Mouse (Mus musculus) neural tube, embryonic 11.5 days (tissue): Measurements from ENCODE around the gene Copa. TPM values are rescaled to one million over a fixed set of nuclear protein-coding genes. Genes with fewer than 3 reads are reported as not detected.

Experiments used
- ATAC-seq: fragments of 200-750 bp; cut with Nextera tagmentation; 2 replicates; pipeline ENCODE4 v1.8.0; 2017; ENCODE audit warnings: moderate number of reproducible peaks, mild to moderate bottlenecking, moderate TSS enrichment, moderate library complexity; ENCODE audit not compliant: insufficient read depth, low FRiP score, low TSS enrichment
- DNase-seq: peaks from one replicate; pipeline ENCODE4 v3.0.0-alpha.2; 2015; ENCODE audit warnings: low spot score
- H3K27ac ChIP-seq: fragments of 300-500 bp; sonication (generic); 2 replicates; pipeline ENCODE4 v1.5.1; 2014; ENCODE audit warnings: low read depth, mild to moderate bottlenecking, low read length
- H3K27me3 ChIP-seq: fragments of 300-500 bp; sonication (generic); 2 replicates; pipeline ENCODE4 v1.6.1; 2014; ENCODE audit warnings: mild to moderate bottlenecking, low read length, mixed read lengths; ENCODE audit not compliant: control insufficient read depth, insufficient read depth
- H3K36me3 ChIP-seq: fragments of 300-500 bp; sonication (generic); 2 replicates; pipeline ENCODE4 v1.6.1; 2014; ENCODE audit warnings: mild to moderate bottlenecking, low read length, moderate library complexity, mixed read lengths; ENCODE audit not compliant: control insufficient read depth, insufficient read depth
- H3K4me1 ChIP-seq: fragments of 300-500 bp; sonication (generic); 2 replicates; pipeline ENCODE4 v1.6.1; 2014; ENCODE audit warnings: low read length, mixed read lengths; ENCODE audit not compliant: control insufficient read depth, insufficient read depth
- H3K4me2 ChIP-seq: fragments of 300-500 bp; sonication (generic); 2 replicates; pipeline ENCODE4 v1.6.1; 2014; ENCODE audit warnings: low read depth, mild to moderate bottlenecking, moderate library complexity
- H3K4me3 ChIP-seq: fragments of 300-500 bp; sonication (generic); 2 replicates; pipeline ENCODE4 v1.5.1; 2014; ENCODE audit warnings: low read depth, low read length
- H3K9ac ChIP-seq: fragments of 300-500 bp; sonication (generic); 2 replicates; pipeline ENCODE4 v1.6.1; 2014; ENCODE audit warnings: mild to moderate bottlenecking, low read length
- H3K9me3 ChIP-seq: fragments of 300-500 bp; sonication (generic); 2 replicates; pipeline ENCODE4 v1.6.1; 2016; ENCODE audit warnings: low read length; ENCODE audit not compliant: control insufficient read depth
- WGBS: fragments of 180-500 bp; shearing (Covaris S2); extraction: QIAGEN DNeasy Blood & Tissue Kit; methylation state at CpG from one replicate; pipeline ENCODE4 v1.1.7; 2014; 5-methylcytosine and 5-hydroxymethylcytosine counted together
- polyA plus RNA-seq: library from polyadenylated mRNA; unstranded; fragments of >200 nt; fragmentation: Nextera tagmentation; extraction: Ambion mirVana; gene quantifications from 2 replicates; pipeline ENCODE4 v1.2.1, GENCODE M21; 2014

The Copa gene
- polyA plus RNA-seq, 1 experiment from 2014 or later = 225 TPM

- ATAC-seq (no peak), DNase-seq (no peak)
- H3K27ac ChIP-seq = no peak overlapping the region
- no peak overlapping the region for H3K4me2 ChIP-seq
- H3K9me3 ChIP-seq = no peaks in the 10 kb centered on the region
- no peak overlapping the region for H3K9ac ChIP-seq
- 90% methylated on average over 3 of the region's 3 CpGs for WGBS
- H3K36me3 ChIP-seq = peaks cover 9% of the 10 kb centered on the region; the same call in 1 of the 2 replicates
- no peaks in the 10 kb centered on the region for H3K27me3 ChIP-seq
- no peak overlapping the region for H3K4me3 ChIP-seq
- no peaks in the 10 kb centered on the region for H3K4me1 ChIP-seq
Measured at GRCm38 (mm10) chr1:172155518-172155917, 73.2 kb downstream of the Copa start.

DNA sequence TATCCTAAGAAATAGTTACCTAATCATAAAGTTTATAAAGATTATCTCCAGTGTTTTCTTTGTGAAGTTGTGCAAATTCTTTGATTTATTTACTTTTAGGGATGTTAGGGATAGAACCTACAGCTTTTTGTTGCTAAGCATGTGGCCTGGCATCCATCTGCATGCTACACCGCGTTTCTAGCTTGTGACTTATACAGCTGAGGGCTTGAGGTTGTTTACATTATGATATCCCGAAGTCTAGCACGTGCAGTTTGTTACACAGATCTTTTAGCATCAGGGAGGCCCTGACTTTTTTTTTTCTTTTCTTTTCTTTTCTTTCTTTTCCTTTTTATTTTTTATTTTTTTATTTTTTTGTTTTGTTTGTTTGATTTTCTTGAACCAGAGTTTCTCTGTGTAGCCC is 77.6 kb downstream of the Copa start:
- no peak for ATAC-seq

GRCm38 (mm10) chr1:172160508-172160907 is 78.2 kb downstream of the Copa start:
- H3K4me1 ChIP-seq = 0 out of 2 replicates have a peak, but pooled peaks cover 2% of the 10 kb centered on the region
- ATAC-seq (no peak), DNase-seq (no peak)
- no peak overlapping the region for H3K4me2 ChIP-seq
- no peak overlapping the region for H3K27ac ChIP-seq
- no peak overlapping the region for H3K9ac ChIP-seq
- H3K4me3 ChIP-seq = no peak overlapping the region
- H3K9me3 ChIP-seq = no peaks in the 10 kb centered on the region
- no peaks in the 10 kb centered on the region for H3K36me3 ChIP-seq
- H3K27me3 ChIP-seq = no peaks in the 10 kb centered on the region

More for the DNA sequence above, 77.6 kb downstream of the Copa start:
- H3K9me3 ChIP-seq = no peaks in the 10 kb centered on the region
- DNase-seq = no peak
- H3K4me2 ChIP-seq = no peak overlapping the region
- no peak overlapping the region for H3K27ac ChIP-seq
- WGBS = 87% methylated on average over 4 of the region's 4 CpGs
- H3K36me3 ChIP-seq = no peaks in the 10 kb centered on the region
- H3K27me3 ChIP-seq = no peaks in the 10 kb centered on the region
- no peak overlapping the region for H3K9ac ChIP-seq
- H3K4me1 ChIP-seq = 0 out of 2 replicates have a peak, but pooled peaks cover 2% of the 10 kb centered on the region
- no peak overlapping the region for H3K4me3 ChIP-seq

GRCm38 (mm10) chr1:172162009-172162408 is 79.7 kb downstream of the Copa start:
- no peak overlapping the region for H3K9ac ChIP-seq
- 0 out of 2 replicates have a peak, but pooled peaks cover 2% of the 10 kb centered on the region for H3K36me3 ChIP-seq
- H3K27ac ChIP-seq = no peak overlapping the region
- H3K4me3 ChIP-seq = no peak overlapping the region
- 0 out of 2 replicates have a peak, but pooled peaks cover 2% of the 10 kb centered on the region for H3K4me1 ChIP-seq
- no peak for DNase-seq
- H3K27me3 ChIP-seq = no peaks in the 10 kb centered on the region
- 95% methylated on average over 1 of the region's 1 CpGs for WGBS
- no peaks in the 10 kb centered on the region for H3K9me3 ChIP-seq
- ATAC-seq = no peak
- H3K4me2 ChIP-seq = no peak overlapping the region

- Histone ChIP-seq H3K4me3 (no peak overlapping the region), H3K4me2 (no peak overlapping the region), H3K27ac (no peak overlapping the region), H3K36me3 (0 out of 2 replicates have a peak, but pooled peaks cover 2% of the 10 kb centered on the region), H3K27me3 (no peaks in the 10 kb centered on the region), H3K9me3 (no peaks in the 10 kb centered on the region), H3K4me1 (0 out of 2 replicates have a peak, but pooled peaks cover 2% of the 10 kb centered on the region), H3K9ac (no peak overlapping the region)
- no peak for ATAC-seq
- no peak for DNase-seq
- WGBS = 86% methylated on average over 6 of the region's 6 CpGs
Measured at GRCm38 (mm10) chr1:172162959-172163358, 80.6 kb downstream of the Copa start.

DNA sequence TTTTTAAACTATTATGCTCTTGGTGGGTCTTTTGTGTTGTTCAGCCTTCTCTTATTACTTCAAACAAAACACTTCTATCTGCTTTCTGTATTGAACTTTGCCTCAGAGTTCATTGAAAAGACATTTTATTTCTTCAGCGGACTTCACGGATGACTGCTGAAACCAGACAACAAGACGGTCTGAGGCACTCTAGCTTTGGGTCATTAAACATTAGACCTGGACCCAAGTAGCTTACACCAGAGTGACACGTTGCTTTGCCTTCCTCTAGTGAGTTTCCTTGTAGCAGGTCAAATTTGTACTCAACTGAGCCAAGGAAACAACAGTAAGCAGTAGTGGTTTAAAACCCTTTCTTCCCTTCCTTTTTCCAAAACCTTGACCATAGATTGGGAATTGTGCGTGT is 85.6 kb downstream of the Copa start:
- Histone ChIP-seq H3K4me1 (0 out of 2 replicates have a peak, but pooled peaks cover 2% of the 10 kb centered on the region), H3K4me3 (no peak overlapping the region), H3K27ac (no peak overlapping the region), H3K9ac (no peak overlapping the region), H3K4me2 (no peak overlapping the region), H3K36me3 (peaks cover 21% of the 10 kb centered on the region), H3K9me3 (no peaks in the 10 kb centered on the region), H3K27me3 (no peaks in the 10 kb centered on the region)
- no peak for ATAC-seq
- no peak for DNase-seq
- WGBS = 75% methylated on average over 5 of the region's 5 CpGs

- no peaks in the 10 kb centered on the region for H3K4me1 ChIP-seq
- no peaks in the 10 kb centered on the region for H3K9me3 ChIP-seq
- H3K36me3 ChIP-seq = peaks cover 31% of the 10 kb centered on the region
- no peak for DNase-seq
- no peak for ATAC-seq
- H3K4me2 ChIP-seq = no peak overlapping the region
- 96% methylated on average over 5 of the region's 5 CpGs for WGBS
- no peak overlapping the region for H3K27ac ChIP-seq
- no peak overlapping the region for H3K9ac ChIP-seq
- H3K27me3 ChIP-seq = no peaks in the 10 kb centered on the region
- no peak overlapping the region for H3K4me3 ChIP-seq
Measured at GRCm38 (mm10) chr1:172169809-172170208, 87.5 kb downstream of the Copa start.

Other genes with a start within 250 kb of the Copa start
- gene Cd84, start 242.8 kb upstream of the Copa start, polyA plus RNA-seq = 0.59 and 1.2 TPM in 2 replicates
- gene Gm10521, start 186.9 kb upstream of the Copa start, polyA plus RNA-seq = not detected in 2 replicates
- gene Slamf6, start 165.0 kb upstream of the Copa start, polyA plus RNA-seq = 0.23 TPM in 1 of 2 replicates, not detected in the other
- gene Vangl2, start 54.1 kb upstream of the Copa start, polyA plus RNA-seq = 62.0 and 69.0 TPM in 2 replicates
- 13.8 and 15.7 TPM in 2 replicates for gene Nhlh1, start 25.0 kb upstream of the Copa start, polyA plus RNA-seq
- 122 and 132 TPM in 2 replicates for gene Ncstn, start 266 bp downstream of the Copa start, polyA plus RNA-seq
- gene Pex19, start 44.2 kb downstream of the Copa start, polyA plus RNA-seq = 182 and 185 TPM in 2 replicates
- 105 and 113 TPM in 2 replicates for gene Dcaf8, start 65.6 kb downstream of the Copa start, polyA plus RNA-seq
- gene Pea15a, start 124.3 kb downstream of the Copa start, polyA plus RNA-seq = 249 and 272 TPM in 2 replicates
- 2.2 and 2.5 TPM in 2 replicates for gene Casq1, start 137.3 kb downstream of the Copa start, polyA plus RNA-seq
- gene Atp1a4, start 175.9 kb downstream of the Copa start, polyA plus RNA-seq = not detected in 2 replicates
- gene Igsf8, start 179.1 kb downstream of the Copa start, polyA plus RNA-seq = 121 and 142 TPM in 2 replicates
- gene Atp1a2, start 215.5 kb downstream of the Copa start, polyA plus RNA-seq = 1.3 and 1.6 TPM in 2 replicates
- 0.30 and 0.84 TPM in 2 replicates for gene Kcnj9, start 246.8 kb downstream of the Copa start, polyA plus RNA-seq